In genomic region chr9:121526171-121526570, GRCm38 (mm10) we compare ENCODE assay signal across 16 mouse cellular contexts. TPM values are rescaled to one million over a fixed set of nuclear protein-coding genes. Genes with fewer than 3 reads are reported as not detected.
"Had no signal": no experiment of that assay in that cellular context is flagged by ENCODE, and none has a peak within 500 bp of the region (broad histone marks: within the 10 kb centered on the region; RNA-seq: fewer than 3 reads in every experiment).

No protein-coding gene starts in this region.

- H3K27ac ChIP-seq: limb, embryonic 12.5 days; liver, embryonic 13.5 days; lung, embryonic 15.5 days; macrophage; midbrain, embryonic 12.5 days; stomach, postnatal 0 days had no signal

- H3K9ac ChIP-seq: limb, embryonic 12.5 days; liver, embryonic 13.5 days; liver, postnatal 0 days; lung, embryonic 15.5 days; midbrain, embryonic 12.5 days had no signal

- ATAC-seq: liver, postnatal 0 days had no signal

- H3K9me3 ChIP-seq: limb, embryonic 12.5 days; liver, embryonic 13.5 days; lung, embryonic 15.5 days had no signal

- DNase-seq: kidney, adult 8-10 months; kidney, postnatal 25 days; layer of hippocampus, postnatal 36 days; liver; liver, embryonic 13.5 days; liver, postnatal 0 days; lung, postnatal 14 days; right cerebral cortex, adult 18-20 months; thymus, postnatal 14 days had no signal

- H3K36me3 ChIP-seq: limb, embryonic 12.5 days; liver, embryonic 13.5 days; lung, embryonic 15.5 days; midbrain, embryonic 12.5 days had no signal

- H3K27me3 ChIP-seq: limb, embryonic 12.5 days; liver, embryonic 13.5 days; lung, embryonic 15.5 days; midbrain, embryonic 12.5 days had no signal

- H3K4me3 ChIP-seq: limb, embryonic 12.5 days; liver, embryonic 13.5 days; lung, embryonic 15.5 days; megakaryocyte, embryonic 14.5 days; midbrain, embryonic 12.5 days had no signal

- H3K4me1 ChIP-seq: limb, embryonic 12.5 days; liver, embryonic 13.5 days; lung, embryonic 15.5 days; midbrain, embryonic 12.5 days had no signal

- H3K4me2 ChIP-seq: limb, embryonic 12.5 days; liver, embryonic 13.5 days; lung, embryonic 15.5 days; midbrain, embryonic 12.5 days had no signal

RNA-seq across cellular contexts. Expression of gene Cck, which starts 30.7 kb away (rescaled TPM):
- total RNA-seq: monocyte, adult 5-6 weeks had no signal
- polyA plus RNA-seq: liver, postnatal 0 days; macrophage had no signal
